Mouse (Mus musculus): ENCODE data around the gene Selenop.

GRCm38 (mm10) chr15:3316617-3317016 lies 48.3 kb downstream of the Selenop start:
- TF ChIP-seq POLR2A (IDR thresholded peaks at IDR 0.05; ENCODE audit: extremely low read depth, insufficient read depth, low read length) (no peak), CTCF (IDR thresholded peaks at IDR 0.05; ENCODE audit: extremely low read depth, insufficient read depth, low read length) (no peak)
